Mouse (Mus musculus): ENCODE data around the gene H3f3a. TPM values are rescaled to one million over a fixed set of nuclear protein-coding genes. Genes with fewer than 3 reads are reported as not detected.

The H3f3a gene
- polyA plus RNA-seq, 1 experiment: 359 TPM

GRCm38 (mm10) chr1:180810976-180811375, 2.8 kb downstream of the H3f3a start:
- Histone ChIP-seq H3K4me3 (ENCODE audit: insufficient read depth, low read length) (peak overlapping the region; percentile 96; the same call in 1 of the 2 replicates), H3K4me1 (ENCODE audit: control insufficient read depth, insufficient read depth, low read length) (peaks cover 9% of the 10 kb centered on the region), H3K27ac (ENCODE audit: insufficient read depth, low read length) (no peak overlapping the region)
- TF ChIP-seq CTCF (IDR thresholded peaks at IDR 0.05; ENCODE audit: extremely low read depth, insufficient read depth, low read length) (no peak), POLR2A (IDR thresholded peaks at IDR 0.05; ENCODE audit: extremely low read depth, insufficient read depth, low read length) (no peak)

GRCm38 (mm10) chr1:180808831-180809230, 4.9 kb downstream of the H3f3a start:
- TF ChIP-seq POLR2A (IDR thresholded peaks at IDR 0.05; ENCODE audit: extremely low read depth, insufficient read depth, low read length): no peak; the same call in 1 of the 2 replicates
- TF ChIP-seq CTCF (IDR thresholded peaks at IDR 0.05; ENCODE audit: extremely low read depth, insufficient read depth, low read length): no peak
- no peak overlapping the region for H3K27ac ChIP-seq (ENCODE audit: insufficient read depth, low read length)
- peaks cover 7% of the 10 kb centered on the region for H3K4me1 ChIP-seq (ENCODE audit: control insufficient read depth, insufficient read depth, low read length)
- H3K4me3 ChIP-seq (ENCODE audit: insufficient read depth, low read length): no peak overlapping the region

GRCm38 (mm10) chr1:180803881-180804280, 9.9 kb downstream of the H3f3a start:
- Histone ChIP-seq H3K4me1 (ENCODE audit: control insufficient read depth, insufficient read depth, low read length) (peaks cover 3% of the 10 kb centered on the region), H3K4me3 (ENCODE audit: insufficient read depth, low read length) (no peak overlapping the region), H3K27ac (ENCODE audit: insufficient read depth, low read length) (no peak overlapping the region)
- TF ChIP-seq POLR2A (IDR thresholded peaks at IDR 0.05; ENCODE audit: extremely low read depth, insufficient read depth, low read length) (no peak), CTCF (IDR thresholded peaks at IDR 0.05; ENCODE audit: extremely low read depth, insufficient read depth, low read length) (no peak)

- TF ChIP-seq POLR2A (IDR thresholded peaks at IDR 0.05; ENCODE audit: extremely low read depth, insufficient read depth, low read length) (no peak), CTCF (IDR thresholded peaks at IDR 0.05; ENCODE audit: extremely low read depth, insufficient read depth, low read length) (no peak)
- Histone ChIP-seq H3K4me1 (ENCODE audit: control insufficient read depth, insufficient read depth, low read length) (no peaks in the 10 kb centered on the region), H3K27ac (ENCODE audit: insufficient read depth, low read length) (no peak overlapping the region)
Observed at GRCm38 (mm10) chr1:180801466-180801994, 12.2 kb downstream of the H3f3a start.

GRCm38 (mm10) chr1:180800814-180801213, 12.9 kb downstream of the H3f3a start:
- no peak for TF ChIP-seq POLR2A (IDR thresholded peaks at IDR 0.05; ENCODE audit: extremely low read depth, insufficient read depth, low read length)
- no peak for TF ChIP-seq CTCF (IDR thresholded peaks at IDR 0.05; ENCODE audit: extremely low read depth, insufficient read depth, low read length)
- H3K27ac ChIP-seq (ENCODE audit: insufficient read depth, low read length): no peak overlapping the region
- H3K4me3 ChIP-seq (ENCODE audit: insufficient read depth, low read length): no peak overlapping the region
- H3K4me1 ChIP-seq (ENCODE audit: control insufficient read depth, insufficient read depth, low read length): no peaks in the 10 kb centered on the region

More at GRCm38 (mm10) chr1:180801466-180801994, 12.2 kb downstream of the H3f3a start:
- H3K4me3 ChIP-seq (ENCODE audit: insufficient read depth, low read length): no peak overlapping the region

GRCm38 (mm10) chr1:180800022-180800421, 13.7 kb downstream of the H3f3a start:
- no peak overlapping the region for H3K27ac ChIP-seq (ENCODE audit: insufficient read depth, low read length)
- TF ChIP-seq CTCF (IDR thresholded peaks at IDR 0.05; ENCODE audit: extremely low read depth, insufficient read depth, low read length): no peak
- no peak for TF ChIP-seq POLR2A (IDR thresholded peaks at IDR 0.05; ENCODE audit: extremely low read depth, insufficient read depth, low read length)

GRCm38 (mm10) chr1:180799253-180799652, 14.5 kb downstream of the H3f3a start:
- Histone ChIP-seq H3K4me3 (ENCODE audit: insufficient read depth, low read length) (no peak overlapping the region), H3K27ac (ENCODE audit: insufficient read depth, low read length) (no peak overlapping the region), H3K4me1 (ENCODE audit: control insufficient read depth, insufficient read depth, low read length) (no peaks in the 10 kb centered on the region)
- TF ChIP-seq CTCF (IDR thresholded peaks at IDR 0.05; ENCODE audit: extremely low read depth, insufficient read depth, low read length) (no peak), POLR2A (IDR thresholded peaks at IDR 0.05; ENCODE audit: extremely low read depth, insufficient read depth, low read length) (no peak)

More at GRCm38 (mm10) chr1:180800022-180800421, 13.7 kb downstream of the H3f3a start:
- no peaks in the 10 kb centered on the region for H3K4me1 ChIP-seq (ENCODE audit: control insufficient read depth, insufficient read depth, low read length)
- H3K4me3 ChIP-seq (ENCODE audit: insufficient read depth, low read length): no peak overlapping the region

- Histone ChIP-seq H3K4me3 (ENCODE audit: insufficient read depth, low read length) (no peak overlapping the region), H3K27ac (ENCODE audit: insufficient read depth, low read length) (no peak overlapping the region), H3K4me1 (ENCODE audit: control insufficient read depth, insufficient read depth, low read length) (no peaks in the 10 kb centered on the region)
- TF ChIP-seq CTCF (IDR thresholded peaks at IDR 0.05; ENCODE audit: extremely low read depth, insufficient read depth, low read length) (no peak), POLR2A (IDR thresholded peaks at IDR 0.05; ENCODE audit: extremely low read depth, insufficient read depth, low read length) (no peak)
Observed at GRCm38 (mm10) chr1:180798660-180799059, 15.1 kb downstream of the H3f3a start.

GRCm38 (mm10) chr1:180794170-180794569, 19.6 kb downstream of the H3f3a start:
- Histone ChIP-seq H3K4me1 (ENCODE audit: control insufficient read depth, insufficient read depth, low read length) (no peaks in the 10 kb centered on the region), H3K4me3 (ENCODE audit: insufficient read depth, low read length) (no peak overlapping the region), H3K27ac (ENCODE audit: insufficient read depth, low read length) (no peak overlapping the region)
- no peak for TF ChIP-seq POLR2A (IDR thresholded peaks at IDR 0.05; ENCODE audit: extremely low read depth, insufficient read depth, low read length)
- TF ChIP-seq CTCF (IDR thresholded peaks at IDR 0.05; ENCODE audit: extremely low read depth, insufficient read depth, low read length): no peak

GRCm38 (mm10) chr1:180793445-180794117, 20.2 kb downstream of the H3f3a start:
- Histone ChIP-seq H3K27ac (ENCODE audit: insufficient read depth, low read length) (no peak overlapping the region), H3K4me3 (ENCODE audit: insufficient read depth, low read length) (no peak overlapping the region), H3K4me1 (ENCODE audit: control insufficient read depth, insufficient read depth, low read length) (no peaks in the 10 kb centered on the region)
- TF ChIP-seq CTCF (IDR thresholded peaks at IDR 0.05; ENCODE audit: extremely low read depth, insufficient read depth, low read length) (no peak), POLR2A (IDR thresholded peaks at IDR 0.05; ENCODE audit: extremely low read depth, insufficient read depth, low read length) (no peak)
